Comparison of ENCODE assay signal across 11 mouse cellular contexts in genomic region chr3:68793923-68794322, GRCm38 (mm10).
DNase-seq lines count a peak whose midpoint lies in the region; ATAC-seq and TF ChIP-seq lines count a peak whose summit lies in the region.
"Had no signal": no experiment of that assay in that cellular context is flagged by ENCODE, and none has a peak within 500 bp of the region (broad histone marks: within the 10 kb centered on the region; RNA-seq: fewer than 3 reads in every experiment).

No protein-coding gene starts in this region.

- ATAC-seq in heart, embryonic 13.5 days (ENCODE audit: extremely low read depth, insufficient number of reproducible peaks, low FRiP score, low TSS enrichment): no peak
- peak; percentile 94 for ATAC-seq in forebrain, postnatal 0 days
- peak; percentile 56 for ATAC-seq in midbrain, embryonic 12.5 days (ENCODE audit: low FRiP score, low read depth)
- ATAC-seq: liver, postnatal 0 days had no signal

- whole genome bisulfite sequencing in heart, embryonic 13.5 days: 66% methylated on average over 2 of the region's 2 CpGs
- 17% methylated on average over 2 of the region's 2 CpGs for WGBS in forebrain, postnatal 0 days
- 34% methylated on average over 2 of the region's 2 CpGs for WGBS in midbrain, embryonic 12.5 days

- H3K4me2 ChIP-seq in heart, embryonic 13.5 days: no peak overlapping the region
- H3K4me2 ChIP-seq in forebrain, postnatal 0 days (ENCODE audit: low read depth): no peak overlapping the region
- no peak overlapping the region for H3K4me2 ChIP-seq in midbrain, embryonic 12.5 days (replicated peaks)

- peak overlapping the region; percentile 12; the same call in 1 of the 2 replicates for H3K27ac ChIP-seq in heart, embryonic 13.5 days (replicated peaks)
- peak overlapping the region; percentile 72 for H3K27ac ChIP-seq in forebrain, postnatal 0 days (ENCODE audit: low read depth, low read length)
- peak overlapping the region; percentile 36; the same call in 1 of the 2 replicates for H3K27ac ChIP-seq in midbrain, embryonic 12.5 days (replicated peaks)
- H3K27ac ChIP-seq in layer of hippocampus, adult 2 months: no peak overlapping the region

- no peaks in the 10 kb centered on the region for H3K27me3 ChIP-seq in heart, embryonic 13.5 days (replicated peaks)
- no peaks in the 10 kb centered on the region for H3K27me3 ChIP-seq in forebrain, postnatal 0 days (ENCODE audit: insufficient read depth, low read length)
- H3K27me3 ChIP-seq in midbrain, embryonic 12.5 days: no peaks in the 10 kb centered on the region

- TF ChIP-seq CTCF in forebrain, postnatal 0 days (IDR thresholded peaks at IDR 0.05; ENCODE audit: low read depth): no peak
- no peak for TF ChIP-seq CTCF in layer of hippocampus, adult 2 months (conservative IDR thresholded peaks at IDR 0.05)

- no peaks in the 10 kb centered on the region for H3K9me3 ChIP-seq in heart, embryonic 13.5 days
- H3K9me3 ChIP-seq in forebrain, postnatal 0 days (ENCODE audit: low read length): no peaks in the 10 kb centered on the region
- H3K9me3 ChIP-seq in midbrain, embryonic 12.5 days: 0 out of 2 replicates have a peak, but pooled peaks cover 2% of the 10 kb centered on the region

- H3K36me3 ChIP-seq in heart, embryonic 13.5 days: no peaks in the 10 kb centered on the region
- no peaks in the 10 kb centered on the region for H3K36me3 ChIP-seq in forebrain, postnatal 0 days (ENCODE audit: insufficient read depth)
- no peaks in the 10 kb centered on the region for H3K36me3 ChIP-seq in midbrain, embryonic 12.5 days

- DNase-seq in heart, adult 18-20 months: no peak
- DNase-seq in forebrain, postnatal 0 days: peak; percentile 45
- peak; percentile 24 for DNase-seq in retina, postnatal 1 day
- no peak for DNase-seq in layer of hippocampus, adult 2 months (ENCODE audit: low spot score in 2 of 2)
- no peak for DNase-seq in adrenal gland, adult 8-10 months
- DNase-seq in lung, postnatal 14 days: no peak
- DNase-seq: kidney, postnatal 4 days; liver, postnatal 0 days; thymus, adult 18-20 months had no signal

- H3K9ac ChIP-seq in heart, embryonic 13.5 days: no peak overlapping the region
- H3K9ac ChIP-seq in forebrain, postnatal 0 days: peak overlapping the region; percentile 18; the same call in 1 of the 2 replicates
- 0 out of 2 replicates have a peak overlapping the region, but pooled peaks have one; percentile 1 for H3K9ac ChIP-seq in midbrain, embryonic 12.5 days (replicated peaks)
- H3K9ac ChIP-seq: liver, postnatal 0 days had no signal

- H3K4me3 ChIP-seq in heart, embryonic 13.5 days: no peak overlapping the region
- no peak overlapping the region for H3K4me3 ChIP-seq in forebrain, postnatal 0 days (ENCODE audit: low read depth, low read length)
- H3K4me3 ChIP-seq in midbrain, embryonic 12.5 days: no peak overlapping the region
- H3K4me3 ChIP-seq in layer of hippocampus, adult 2 months: no peak overlapping the region

- H3K4me1 ChIP-seq in heart, embryonic 13.5 days: peaks cover 19% of the 10 kb centered on the region
- peaks cover 5% of the 10 kb centered on the region; the same call in 1 of the 2 replicates for H3K4me1 ChIP-seq in forebrain, postnatal 0 days (ENCODE audit: insufficient read depth)
- peaks cover 7% of the 10 kb centered on the region; the same call in 1 of the 2 replicates for H3K4me1 ChIP-seq in midbrain, embryonic 12.5 days

Comparison
In these comparisons a context has a peak if more than half of its experiments do, and no peak if none do; other contexts are left out.
1. DNase-seq: peak in forebrain, postnatal 0 days (single experiment) and retina, postnatal 1 day (single experiment); none in heart, adult 18-20 months (0 of 2), layer of hippocampus, adult 2 months (0 of 2), adrenal gland, adult 8-10 months (single experiment) and lung, postnatal 14 days (single experiment).